Mouse (Mus musculus): ENCODE measurements around the gene Rreb1. TPM values are rescaled to one million over a fixed set of nuclear protein-coding genes. Genes with fewer than 3 reads are reported as not detected.
A peak's percentile ranks its signal among the peaks of the same experiment; 100 is the strongest.

Gene Rreb1
- total RNA-seq, 4 experiments from 2014 or later: 30.6 to 49.4 (median 43.4) TPM

GRCm38 (mm10) chr13:37778594-37779231 lies 513 bp downstream of the Rreb1 start:
- peak in 1 of 2 experiments; percentile 28 for DNase-seq (ENCODE audit: low spot score in 2 of 2)

DNA sequence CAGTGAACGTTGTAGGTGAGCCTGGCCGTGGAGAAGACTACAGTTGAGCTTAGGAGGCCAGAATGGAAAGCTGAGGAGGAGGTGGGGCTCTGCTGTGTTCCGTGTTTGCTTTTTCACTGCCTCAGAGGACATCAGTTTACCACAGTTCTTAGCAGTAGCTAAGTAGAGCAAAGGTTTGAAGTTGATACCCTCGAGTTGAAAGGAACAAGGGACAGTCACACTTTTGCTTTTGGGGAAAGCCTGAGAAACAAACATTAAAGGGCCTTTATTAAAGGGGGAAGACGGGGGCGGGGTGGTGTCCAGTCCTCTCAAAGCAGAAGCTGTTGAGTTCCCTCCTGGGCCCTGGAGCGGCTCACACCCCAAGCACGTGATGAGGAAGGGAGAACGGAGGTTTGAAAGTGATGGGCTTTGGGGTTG lies 1.1 kb downstream of the Rreb1 start:
- DNase-seq (ENCODE audit: low spot score in 2 of 2): no peak

- DNase-seq (ENCODE audit: low spot score in 2 of 2): no peak
These were observed 3.4 kb downstream of the Rreb1 start for GRCm38 (mm10) chr13:37781557-37781956.

DNA sequence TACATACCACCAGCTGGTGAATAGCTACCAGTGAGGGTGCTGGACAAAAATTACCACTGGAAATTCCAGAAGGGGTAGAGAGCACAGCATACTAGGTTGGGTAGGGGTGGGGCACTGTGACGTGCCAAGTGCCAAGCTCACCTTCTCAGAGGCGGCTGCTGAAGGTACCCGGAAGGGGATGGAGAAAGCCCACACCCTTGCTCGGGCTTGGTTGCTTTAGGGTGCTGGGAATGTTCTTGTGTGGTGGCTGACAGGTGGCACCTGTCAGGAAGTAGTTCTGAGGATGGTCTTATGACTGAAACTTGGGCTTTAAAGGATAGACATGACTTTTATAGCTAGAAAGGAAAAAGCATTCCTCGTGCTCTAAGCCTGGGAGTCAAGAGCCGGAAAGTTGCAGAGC lies 3.9 kb downstream of the Rreb1 start:
- DNase-seq (ENCODE audit: low spot score in 2 of 2): no peak

DNA sequence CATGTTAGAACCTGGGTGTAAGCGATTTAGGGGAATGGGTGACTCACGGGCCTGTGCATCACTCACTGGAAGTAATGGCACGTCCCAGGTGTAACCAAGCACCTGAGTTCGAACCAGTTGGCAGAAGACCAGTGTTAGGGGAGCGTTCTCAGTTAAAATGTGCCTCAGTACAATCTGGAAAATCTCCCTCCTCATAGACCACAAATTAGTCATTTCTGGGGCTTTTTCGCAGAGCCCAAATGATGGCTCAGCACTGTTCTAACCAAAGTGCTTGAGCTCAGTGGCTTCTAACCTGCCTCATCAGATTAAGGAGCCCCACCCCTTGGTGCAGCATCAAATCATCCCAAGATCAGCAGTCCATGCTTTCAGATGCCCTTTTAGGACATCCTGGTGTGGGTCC lies 5.5 kb downstream of the Rreb1 start:
- DNase-seq (ENCODE audit: low spot score in 2 of 2): no peak

DNA sequence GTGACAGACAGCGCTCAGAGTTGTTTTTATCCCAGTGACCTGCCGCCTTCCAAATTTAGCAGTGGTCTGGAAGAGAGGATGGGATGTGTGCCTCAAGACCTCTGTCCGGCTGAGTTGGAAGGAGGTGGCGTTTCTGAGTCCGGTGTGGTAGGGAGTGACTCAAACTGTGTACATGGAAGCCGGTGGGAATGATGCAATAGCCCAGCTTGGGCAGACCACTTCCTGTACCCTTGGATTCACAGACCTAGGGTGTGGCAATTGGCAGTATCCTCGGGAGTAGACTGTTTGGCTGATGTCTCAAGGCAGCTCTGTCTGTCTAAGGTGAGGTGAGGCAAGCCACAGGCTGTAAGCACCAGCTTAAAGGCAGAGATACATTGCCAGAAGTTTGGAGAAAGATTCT lies 6.0 kb downstream of the Rreb1 start:
- no peak for DNase-seq (ENCODE audit: low spot score in 2 of 2)

GRCm38 (mm10) chr13:37792739-37793336 lies 14.6 kb downstream of the Rreb1 start:
- no peak for DNase-seq (ENCODE audit: low spot score in 2 of 2)

- DNase-seq (ENCODE audit: low spot score in 2 of 2): no peak
These were observed 20.6 kb downstream of the Rreb1 start for GRCm38 (mm10) chr13:37798811-37799210.

DNA sequence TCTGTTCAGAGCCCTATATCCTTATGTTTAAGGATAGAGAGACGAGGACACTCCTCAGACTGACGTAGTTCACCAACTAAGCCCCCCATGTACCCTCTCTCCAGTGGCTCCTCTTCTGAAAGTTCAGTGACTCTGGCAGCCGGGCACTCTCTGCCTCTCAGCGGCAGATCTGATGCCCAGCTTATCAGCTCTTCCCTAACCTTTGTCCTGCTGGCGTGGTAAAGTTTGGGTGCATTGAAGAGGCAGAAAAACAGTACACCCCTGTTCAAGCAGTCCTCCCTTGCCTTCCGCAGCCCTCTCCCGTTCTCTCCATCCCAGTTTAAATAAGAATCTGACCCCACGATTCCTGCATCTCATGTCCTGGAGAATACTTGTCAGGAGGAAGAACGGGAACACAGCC lies 21.2 kb downstream of the Rreb1 start:
- DNase-seq (ENCODE audit: low spot score in 2 of 2): no peak

GRCm38 (mm10) chr13:37801101-37802075 lies 23.2 kb downstream of the Rreb1 start:
- no peak for DNase-seq (ENCODE audit: low spot score in 2 of 2)

DNA sequence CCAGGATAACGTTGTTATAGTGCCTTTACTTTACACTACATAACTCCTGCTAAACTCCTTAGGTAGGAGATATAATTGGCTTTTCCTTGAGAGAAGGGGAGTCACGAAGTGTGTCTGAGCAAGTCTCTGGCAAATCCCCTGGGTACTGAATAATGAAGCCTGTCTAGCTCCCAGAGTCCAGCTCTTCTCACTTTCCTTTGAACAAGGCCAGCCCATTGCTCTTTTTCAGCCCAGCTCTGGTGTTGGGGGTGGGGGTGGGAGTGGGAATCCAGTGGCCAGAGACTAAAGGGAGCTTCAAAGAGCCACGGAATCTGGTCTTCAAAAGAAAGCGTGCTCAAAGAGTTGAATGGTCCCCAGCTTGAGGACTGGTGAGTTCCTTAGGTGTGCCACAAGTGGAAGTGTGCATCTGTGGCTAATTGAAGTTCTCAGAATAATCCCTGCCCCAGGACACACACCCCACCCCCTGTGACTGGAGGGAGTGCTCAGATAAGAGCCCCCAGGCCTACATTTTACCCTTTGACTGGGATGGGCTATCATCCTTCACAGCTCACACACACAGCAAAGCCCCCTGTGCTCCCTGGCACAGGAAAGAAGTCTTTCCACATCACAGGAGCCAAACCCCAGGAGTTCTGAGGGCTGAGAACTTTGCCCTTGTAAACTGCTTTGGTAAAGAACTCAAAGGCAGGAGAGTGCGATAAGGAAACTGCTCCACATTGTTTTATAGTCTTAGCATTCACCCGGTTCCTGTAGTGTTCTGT lies 24.2 kb downstream of the Rreb1 start:
- DNase-seq (ENCODE audit: low spot score in 2 of 2): no peak

GRCm38 (mm10) chr13:37803244-37803643 lies 25.0 kb downstream of the Rreb1 start:
- DNase-seq (ENCODE audit: low spot score in 2 of 2): no peak

DNA sequence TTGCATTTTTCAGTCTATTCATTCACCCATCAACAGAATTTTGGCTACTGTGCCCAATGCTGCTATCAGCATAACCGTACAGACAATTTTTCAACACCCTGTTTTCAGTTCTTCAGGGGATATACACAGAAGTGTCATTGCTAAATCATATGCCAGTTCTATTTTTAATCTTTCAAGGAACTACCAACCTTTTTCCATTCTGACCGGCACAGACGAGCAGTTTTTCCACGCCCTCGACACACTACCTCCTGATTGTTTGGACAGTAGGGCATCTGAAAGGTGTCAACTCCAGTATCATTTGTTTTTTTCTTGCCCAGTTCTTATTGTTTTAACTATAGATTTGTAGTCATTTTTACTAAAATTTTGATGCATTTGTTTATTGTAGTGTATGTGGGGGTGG lies 25.8 kb downstream of the Rreb1 start:
- DNase-seq (ENCODE audit: low spot score in 2 of 2): no peak

DNA sequence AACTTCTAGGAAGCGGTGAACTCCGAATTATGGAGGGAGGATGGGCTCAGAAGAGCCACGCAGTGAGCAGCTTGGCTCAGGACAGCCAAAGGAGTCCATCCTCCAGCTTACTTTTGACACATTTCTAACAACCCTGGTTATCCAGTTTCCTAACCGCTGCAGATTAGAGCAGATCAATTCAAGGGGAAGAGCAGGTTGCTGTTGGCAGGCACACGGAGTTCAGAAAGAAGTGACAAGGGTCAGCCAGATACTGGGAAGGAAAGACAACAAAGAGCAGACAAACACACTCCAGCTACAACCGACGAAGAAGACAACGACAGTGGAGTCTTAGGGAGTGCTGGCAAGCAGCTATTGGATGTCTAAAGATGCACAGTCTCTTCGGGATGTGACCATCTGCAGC lies 36.8 kb downstream of the Rreb1 start:
- DNase-seq (ENCODE audit: low spot score in 2 of 2): no peak

GRCm38 (mm10) chr13:37816736-37817135 lies 38.5 kb downstream of the Rreb1 start:
- DNase-seq (ENCODE audit: low spot score in 2 of 2): no peak

- no peak for DNase-seq (ENCODE audit: low spot score in 2 of 2)
These were observed 43.2 kb downstream of the Rreb1 start for GRCm38 (mm10) chr13:37821413-37821812.

DNA sequence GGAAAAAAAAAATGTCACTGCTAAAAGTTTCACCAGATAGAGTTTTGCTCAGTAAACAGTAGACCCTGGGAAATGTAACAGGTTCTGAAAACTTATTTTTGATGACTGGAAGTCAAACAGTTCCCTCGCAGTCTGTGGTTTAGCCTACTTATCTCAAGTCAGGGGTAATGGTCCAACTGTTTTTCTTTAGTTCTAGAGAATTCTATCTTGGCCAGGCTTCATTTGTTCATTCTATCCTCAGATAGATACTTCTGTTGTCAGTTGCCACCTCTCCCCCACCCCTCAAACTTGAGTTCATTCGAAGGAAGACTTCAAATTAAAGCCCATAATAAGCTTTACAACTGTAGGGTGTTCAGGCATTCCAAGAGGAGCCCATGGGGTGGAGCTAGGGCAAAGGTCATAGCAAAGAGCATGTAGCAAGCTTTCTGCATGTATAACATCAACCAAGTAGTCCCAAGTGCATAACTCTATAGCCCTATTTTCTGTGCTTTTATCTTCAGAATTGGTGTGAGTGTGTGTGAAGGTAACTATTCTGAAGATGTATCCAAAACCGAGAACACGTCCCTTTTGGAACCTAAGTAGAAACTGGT lies 46.2 kb downstream of the Rreb1 start:
- DNase-seq (ENCODE audit: low spot score in 2 of 2): no peak

DNA sequence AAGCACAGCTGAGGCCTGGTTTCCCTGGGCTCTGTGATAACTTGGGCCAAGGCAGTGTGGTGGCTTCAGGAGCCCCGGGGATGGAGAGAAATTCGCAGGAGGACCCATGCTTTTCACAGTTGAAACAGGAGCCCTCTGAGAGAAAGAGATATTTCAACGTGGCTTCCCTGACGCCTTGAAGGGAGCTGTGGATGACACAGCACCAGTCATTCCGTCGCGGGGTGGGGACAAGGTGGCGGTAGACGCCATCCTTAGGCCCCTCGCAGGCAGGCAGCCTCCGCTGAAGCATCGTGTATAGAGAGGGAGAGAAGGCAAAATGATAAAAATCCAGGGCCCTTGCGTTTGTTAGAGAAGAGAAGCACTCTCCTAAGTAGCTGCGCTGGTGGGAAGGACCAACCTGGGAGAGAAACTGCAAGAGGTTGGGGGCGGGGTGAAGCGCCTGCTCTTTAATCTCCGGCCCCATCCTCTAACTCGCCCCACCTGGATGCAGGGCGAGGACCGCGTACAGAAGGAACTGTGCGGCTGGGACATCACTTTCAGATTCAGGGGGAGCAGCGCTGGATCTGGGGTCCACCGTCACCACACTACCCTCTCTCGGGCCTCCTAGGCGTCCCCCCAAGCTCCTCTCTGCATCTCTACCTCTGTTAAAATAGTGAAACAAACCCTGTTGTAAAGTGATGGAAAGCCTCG lies 46.9 kb downstream of the Rreb1 start:
- DNase-seq (ENCODE audit: low spot score in 2 of 2): no peak

DNA sequence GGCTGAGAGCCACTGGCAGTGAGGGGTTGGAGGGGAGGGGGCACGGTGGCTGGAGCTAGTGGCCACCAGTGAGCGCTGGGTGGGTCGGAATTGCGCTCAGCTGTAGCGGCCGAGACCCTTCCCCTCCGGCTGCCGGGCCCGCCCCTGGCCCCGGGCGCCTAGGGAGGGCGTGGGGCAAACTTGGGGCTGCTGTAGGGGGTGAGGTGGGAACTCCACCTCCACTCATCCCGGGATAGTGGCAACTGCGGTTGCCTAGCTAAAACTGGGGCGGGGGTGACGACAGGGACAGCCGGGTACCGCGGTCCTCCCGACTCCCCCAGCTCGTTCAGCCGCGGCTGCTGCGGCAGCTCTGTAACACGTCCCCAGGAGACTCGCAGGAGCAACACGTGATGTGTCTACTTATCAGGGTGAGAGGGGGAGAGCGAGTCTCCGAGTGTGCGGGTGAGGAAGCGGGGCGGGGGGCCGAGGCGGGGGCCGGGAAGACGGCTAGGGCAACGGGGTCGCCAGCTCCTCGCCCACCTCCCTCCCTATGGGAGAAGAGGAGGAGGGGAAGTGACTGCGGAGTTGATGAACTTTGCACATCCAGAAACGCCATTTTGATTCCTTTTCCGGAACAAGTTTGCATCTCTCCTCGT lies 47.6 kb downstream of the Rreb1 start:
- peak in 1 of 2 experiments; percentile 41 for DNase-seq (ENCODE audit: low spot score in 2 of 2)
